Mouse (Mus musculus) stomach, postnatal 0 days (tissue): ENCODE results near the gene Pkp3. TPM values are rescaled to one million over a fixed set of nuclear protein-coding genes. Genes with fewer than 3 reads are reported as not detected.

Source experiments
- ATAC-seq: fragments of 200-750 bp; cut with Nextera tagmentation; 2 replicates; pipeline ENCODE4 v1.8.0; 2017; ENCODE audit not compliant: low FRiP score, low TSS enrichment
- DNase-seq: peaks from one replicate; pipeline ENCODE4 v3.0.0-alpha.2; 2016; ENCODE audit warnings: low spot score
- H3K27ac ChIP-seq: fragments of 300-500 bp; sonication (generic); replicated peaks from 2 replicates; pipeline ENCODE4 v1.5.1; 2014; ENCODE audit warnings: mild to moderate bottlenecking, control low read depth
- H3K27me3 ChIP-seq: fragments of 300-500 bp; sonication (generic); 2 replicates; pipeline ENCODE4 v1.6.1; 2014; ENCODE audit warnings: low read length; ENCODE audit not compliant: control insufficient read depth, insufficient read depth
- H3K36me3 ChIP-seq: fragments of 300-500 bp; sonication (generic); 2 replicates; pipeline ENCODE4 v1.6.1; 2014; ENCODE audit warnings: low read length, mixed read lengths; ENCODE audit not compliant: control insufficient read depth, insufficient read depth
- H3K4me1 ChIP-seq: fragments of 300-500 bp; sonication (generic); replicated peaks from 2 replicates; pipeline ENCODE4 v1.6.1; 2014; ENCODE audit warnings: antibody characterized with exemption; ENCODE audit not compliant: control insufficient read depth, insufficient read depth
- H3K4me2 ChIP-seq: fragments of 300-500 bp; sonication (generic); replicated peaks from 2 replicates; pipeline ENCODE4 v1.6.1; 2014; ENCODE audit warnings: low read depth, mild to moderate bottlenecking, control low read depth, moderate library complexity
- H3K4me3 ChIP-seq: fragments of 300-500 bp; sonication (generic); 2 replicates; pipeline ENCODE4 v1.5.1; 2014; ENCODE audit warnings: low read depth, low read length, control low read depth
- H3K9ac ChIP-seq: fragments of 300-500 bp; sonication (generic); 2 replicates; pipeline ENCODE4 v1.6.1; 2014; ENCODE audit warnings: mild to moderate bottlenecking, low read length, control low read depth, mixed read lengths
- H3K9me3 ChIP-seq: fragments of 300-500 bp; sonication (generic); 2 replicates; pipeline ENCODE4 v1.6.1; 2016; ENCODE audit warnings: low read length; ENCODE audit not compliant: control insufficient read depth
- CTCF ChIP-seq: IDR thresholded peaks from 2 replicates; pipeline ENCODE4 v1.5.1; 2016; ENCODE audit warnings: antibody characterized with exemption, low read depth, mild to moderate bottlenecking, moderate library complexity
- EP300 ChIP-seq: optimal IDR thresholded peaks from 2 replicates; pipeline ENCODE3; 2016; ENCODE audit warnings: antibody characterized with exemption
- WGBS: fragments of 180-500 bp; shearing (Covaris S2); extraction: QIAGEN DNeasy Blood & Tissue Kit; methylation state at CpG from one replicate; pipeline ENCODE4 v1.1.7; 2014; 5-methylcytosine and 5-hydroxymethylcytosine counted together
- polyA plus RNA-seq: library from polyadenylated mRNA; unstranded; fragments of >200 nt; fragmentation: Nextera tagmentation; extraction: Ambion mirVana; gene quantifications from 2 replicates; pipeline ENCODE4 v1.2.1, GENCODE M21; 2015

Gene Pkp3
- polyA plus RNA-seq, 1 experiment from 2014 or later: 97.9 TPM

DNA sequence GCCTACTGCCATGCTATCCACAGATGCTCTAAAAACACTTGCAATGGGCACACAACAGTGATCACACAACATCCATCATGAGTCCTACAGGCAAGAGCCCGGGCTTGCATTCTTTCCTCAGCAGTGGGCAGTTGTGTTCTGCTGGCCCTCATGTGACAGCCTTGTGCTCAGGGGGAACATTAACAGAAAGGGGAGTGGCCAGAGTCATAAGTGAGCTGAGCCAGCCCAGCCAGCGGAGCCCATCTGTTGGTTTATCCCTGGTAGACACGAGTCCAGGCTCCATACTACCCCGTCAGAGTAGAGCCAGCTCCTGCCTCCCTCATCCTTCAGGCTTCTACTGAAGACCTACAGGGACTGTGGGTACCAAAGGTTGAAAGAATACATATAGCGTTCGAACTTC, 15.9 kb downstream of the Pkp3 start:
- Histone ChIP-seq H3K4me3 (no peak overlapping the region), H3K4me1 (peaks cover 3% of the 10 kb centered on the region; the same call in 1 of the 2 replicates), H3K27ac (no peak overlapping the region), H3K27me3 (no peaks in the 10 kb centered on the region), H3K9me3 (no peaks in the 10 kb centered on the region), H3K9ac (no peak overlapping the region), H3K4me2 (no peak overlapping the region), H3K36me3 (no peaks in the 10 kb centered on the region)
- ATAC-seq: no peak
- DNase-seq: no peak
- WGBS: 79% methylated on average over 6 of the region's 6 CpGs
- no peak for TF ChIP-seq EP300

DNA sequence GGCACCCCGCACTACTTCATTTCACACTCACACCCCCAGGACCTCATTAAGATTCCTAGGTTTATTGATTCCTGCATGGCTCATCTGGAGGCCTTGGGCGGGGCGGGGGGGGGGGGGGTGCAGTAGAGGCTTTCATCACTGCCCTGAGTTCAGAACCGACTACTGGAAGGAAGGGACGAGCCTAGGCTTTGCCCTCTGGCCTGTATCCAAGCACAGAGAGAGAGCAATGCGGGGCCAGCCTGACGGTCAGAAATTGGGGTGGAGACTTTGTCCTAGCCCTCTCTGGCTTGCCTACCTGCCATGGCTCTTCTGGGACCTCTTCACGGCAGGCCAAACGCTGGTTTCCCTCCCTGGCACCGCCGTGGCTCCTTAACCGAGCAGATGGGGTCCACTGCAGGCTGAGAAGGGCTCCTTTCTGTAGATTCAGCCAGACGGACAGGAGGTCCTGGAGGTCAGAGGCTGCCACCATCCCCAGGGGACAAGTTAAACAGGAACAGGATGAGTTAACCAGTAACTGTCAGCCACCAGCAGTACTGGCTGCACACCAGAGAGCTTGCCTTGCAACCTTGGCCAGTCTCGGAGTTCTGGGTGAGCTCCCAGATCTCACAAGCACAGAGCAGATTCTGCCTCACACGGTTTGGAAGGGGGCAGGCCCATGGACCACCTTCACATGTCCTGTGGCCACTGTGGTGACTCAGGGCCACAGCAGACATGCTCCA, 16.6 kb downstream of the Pkp3 start:
- Histone ChIP-seq H3K4me2 (no peak overlapping the region), H3K27me3 (no peaks in the 10 kb centered on the region), H3K9ac (no peak overlapping the region), H3K27ac (no peak overlapping the region), H3K9me3 (no peaks in the 10 kb centered on the region), H3K4me1 (peaks cover 3% of the 10 kb centered on the region; the same call in 1 of the 2 replicates), H3K36me3 (no peaks in the 10 kb centered on the region), H3K4me3 (no peak overlapping the region)
- TF ChIP-seq CTCF (no peak), EP300 (no peak)
- 58% methylated on average over 15 of the region's 15 CpGs for WGBS
- ATAC-seq: no peak
- no peak for DNase-seq

DNA sequence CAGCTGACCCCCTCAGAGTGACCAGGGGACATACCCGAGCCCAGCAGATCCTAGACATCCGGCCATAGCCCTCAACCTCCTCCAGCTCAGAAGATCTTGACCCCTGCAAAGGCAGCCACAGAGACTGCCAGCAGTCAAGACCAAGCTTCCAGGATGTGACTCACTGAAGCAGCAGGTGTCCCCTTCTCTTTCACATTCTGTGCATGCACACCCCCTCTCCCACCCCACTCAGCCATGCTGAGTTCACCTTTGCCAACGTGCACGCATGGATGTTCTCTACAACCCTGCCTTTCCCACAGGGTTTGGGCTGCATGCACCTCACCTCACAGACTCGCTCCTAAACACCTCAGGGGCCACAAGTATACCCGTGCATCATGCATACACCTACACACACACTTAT, 18.0 kb downstream of the Pkp3 start:
- H3K4me1 ChIP-seq: peaks cover 3% of the 10 kb centered on the region; the same call in 1 of the 2 replicates
- 70% methylated on average over 6 of the region's 6 CpGs for WGBS
- 0 out of 2 replicates have a peak overlapping the region, but pooled peaks have one; percentile 49 for H3K27ac ChIP-seq
- TF ChIP-seq EP300: no peak
- no peak for TF ChIP-seq CTCF
- no peak overlapping the region for H3K4me2 ChIP-seq
- ATAC-seq (no peak), DNase-seq (no peak)
- H3K36me3 ChIP-seq: no peaks in the 10 kb centered on the region
- H3K4me3 ChIP-seq: no peak overlapping the region
- H3K9me3 ChIP-seq: no peaks in the 10 kb centered on the region
- no peaks in the 10 kb centered on the region for H3K27me3 ChIP-seq
- no peak overlapping the region for H3K9ac ChIP-seq

GRCm38 (mm10) chr7:141096649-141097056, 18.6 kb downstream of the Pkp3 start:
- H3K27ac ChIP-seq: 0 out of 2 replicates have a peak overlapping the region, but pooled peaks have one; percentile 49
- no peaks in the 10 kb centered on the region for H3K36me3 ChIP-seq
- H3K27me3 ChIP-seq: no peaks in the 10 kb centered on the region
- 29% methylated on average over 6 of the region's 6 CpGs for WGBS
- H3K9ac ChIP-seq: no peak overlapping the region
- H3K4me3 ChIP-seq: no peak overlapping the region
- DNase-seq (peak; percentile 49), ATAC-seq (no peak; the same call in 1 of the 2 replicates)
- no peaks in the 10 kb centered on the region for H3K9me3 ChIP-seq
- no peak overlapping the region for H3K4me2 ChIP-seq
- peaks cover 3% of the 10 kb centered on the region; the same call in 1 of the 2 replicates for H3K4me1 ChIP-seq
- TF ChIP-seq CTCF (peak; percentile 26), EP300 (no peak)

- no peak overlapping the region for H3K4me3 ChIP-seq
- WGBS: 79% methylated on average over 5 of the region's 5 CpGs
- DNase-seq (no peak), ATAC-seq (no peak)
- 0 out of 2 replicates have a peak overlapping the region, but pooled peaks have one; percentile 24 for H3K27ac ChIP-seq
- no peaks in the 10 kb centered on the region for H3K9me3 ChIP-seq
- TF ChIP-seq EP300: no peak
- no peak for TF ChIP-seq CTCF
- peaks cover 3% of the 10 kb centered on the region; the same call in 1 of the 2 replicates for H3K4me1 ChIP-seq
- no peak overlapping the region for H3K9ac ChIP-seq
- no peaks in the 10 kb centered on the region for H3K27me3 ChIP-seq
- no peak overlapping the region for H3K4me2 ChIP-seq
- no peaks in the 10 kb centered on the region for H3K36me3 ChIP-seq
Measured at GRCm38 (mm10) chr7:141097177-141097576, 19.2 kb downstream of the Pkp3 start.
